Mouse (Mus musculus): ENCODE measurements around the gene Atg4d. TPM values are rescaled to one million over a fixed set of nuclear protein-coding genes. Genes with fewer than 3 reads are reported as not detected.
"Not testable (repeated sequence)": the region's sequence is repeated elsewhere in the genome, so short reads cannot be mapped to it uniquely, and the experiment has no call there.

Atg4d gene
- polyA plus RNA-seq, 1 experiment from 2014 or later = 45.5 TPM

GRCm38 (mm10) chr9:21286753-21287152 lies 21.7 kb downstream of the Atg4d start:
- Histone ChIP-seq H3K9me3 (replicated peaks; ENCODE audit: control insufficient read depth, low read length) (no peaks in the 10 kb centered on the region), H3K9ac (ENCODE audit: low read depth, low read length) (peak overlapping the region; percentile 81), H3K4me1 (ENCODE audit: control insufficient read depth, insufficient read depth, low read length) (peaks cover 25% of the 10 kb centered on the region), H3K27ac (ENCODE audit: low read depth, low read length) (no peak overlapping the region; the same call in 1 of the 2 replicates), H3K4me3 (ENCODE audit: low read depth, low read length) (peak overlapping the region; percentile 89), H3K36me3 (ENCODE audit: control insufficient read depth, insufficient read depth, low read length) (peaks cover 12% of the 10 kb centered on the region), H3K4me2 (peak overlapping the region; percentile 67), H3K27me3 (ENCODE audit: control insufficient read depth, insufficient read depth, low read length) (no peaks in the 10 kb centered on the region)
- no peak for ATAC-seq (replicated peaks; ENCODE audit: insufficient number of reproducible peaks, low FRiP score, low TSS enrichment)
- 49% methylated on average over 3 of the region's 3 CpGs for WGBS (ENCODE audit: insufficient replicate concordance)

- H3K36me3 ChIP-seq (ENCODE audit: control insufficient read depth, insufficient read depth, low read length) = peaks cover 9% of the 10 kb centered on the region; the same call in 1 of the 2 replicates
- H3K27me3 ChIP-seq (ENCODE audit: control insufficient read depth, insufficient read depth, low read length) = no peaks in the 10 kb centered on the region
- peak within 1 kb of the TSS; percentile 87 for H3K27ac ChIP-seq (ENCODE audit: low read depth, low read length)
- H3K9me3 ChIP-seq (replicated peaks; ENCODE audit: control insufficient read depth, low read length) = no peaks in the 10 kb centered on the region
- H3K9ac ChIP-seq (ENCODE audit: low read depth, low read length) = peak within 1 kb of the TSS; percentile 81
- H3K4me3 ChIP-seq (ENCODE audit: low read depth, low read length) = peak within 1 kb of the TSS; percentile 89
- peak within 1 kb of the TSS; percentile 67 for H3K4me2 ChIP-seq
- peaks cover 25% of the 10 kb centered on the region for H3K4me1 ChIP-seq (ENCODE audit: control insufficient read depth, insufficient read depth, low read length)
- WGBS (ENCODE audit: insufficient replicate concordance) = under 1% methylated on average over 59 of the region's 59 CpGs
- peak; percentile 74 for ATAC-seq (replicated peaks; ENCODE audit: insufficient number of reproducible peaks, low FRiP score, low TSS enrichment)
These were observed 22.7 kb downstream of the Atg4d start, which contains the start of gene Kri1 for GRCm38 (mm10) chr9:21287571-21288402. Gene Kri1, minus strand, starts transcription at chr9:21287969.

DNA sequence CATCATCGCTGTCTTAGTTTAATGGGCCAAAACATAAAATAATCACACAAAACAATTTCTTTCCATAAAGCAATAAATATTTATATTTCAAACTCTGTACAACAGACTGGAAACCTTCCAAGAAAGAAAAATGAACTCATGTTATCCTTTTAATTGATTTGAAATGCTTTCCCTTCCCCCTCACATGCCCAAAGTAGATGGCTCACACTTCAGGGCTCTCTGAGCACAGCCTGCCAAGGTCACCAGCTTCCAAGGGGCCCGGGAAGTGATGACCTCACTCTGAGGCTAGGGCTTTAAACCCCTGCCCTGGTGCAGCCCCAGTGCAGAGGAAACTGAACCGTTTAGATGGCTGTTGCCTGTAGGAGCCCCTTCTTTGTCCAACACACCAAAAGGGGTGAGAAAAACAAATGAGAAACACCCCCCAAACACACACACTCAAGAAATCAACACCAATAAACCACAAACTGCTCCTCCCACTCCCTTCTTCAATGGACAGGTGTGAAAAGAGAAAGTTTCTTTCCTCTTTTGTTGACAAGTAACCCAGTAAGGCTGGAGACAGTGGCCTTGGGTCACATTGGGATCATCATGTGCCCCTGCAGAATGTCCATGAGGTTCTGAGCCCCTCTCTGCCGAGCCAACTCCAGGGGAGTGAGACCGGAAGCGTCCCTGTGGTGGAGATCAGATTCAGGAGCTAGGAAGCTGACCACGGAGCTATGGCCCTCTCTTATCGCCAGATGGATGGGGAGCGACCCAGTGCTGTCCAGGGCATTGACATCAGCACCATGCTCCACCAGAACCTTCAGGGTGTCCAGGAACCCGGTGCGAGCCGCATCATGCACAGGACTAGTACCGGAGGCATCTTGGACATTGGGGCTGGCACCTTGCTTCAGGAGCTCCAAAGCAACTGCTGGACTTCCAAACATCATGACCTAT lies 23.6 kb downstream of the Atg4d start:
- no peaks in the 10 kb centered on the region for H3K9me3 ChIP-seq (replicated peaks; ENCODE audit: control insufficient read depth, low read length)
- peaks cover 8% of the 10 kb centered on the region; the same call in 1 of the 2 replicates for H3K36me3 ChIP-seq (ENCODE audit: control insufficient read depth, insufficient read depth, low read length)
- WGBS (ENCODE audit: insufficient replicate concordance) = 66% methylated on average over 13 of the region's 13 CpGs
- peak overlapping the region; percentile 86 for H3K27ac ChIP-seq (ENCODE audit: low read depth, low read length)
- peak overlapping the region; percentile 89 for H3K4me3 ChIP-seq (ENCODE audit: low read depth, low read length)
- no peak for ATAC-seq (replicated peaks; ENCODE audit: insufficient number of reproducible peaks, low FRiP score, low TSS enrichment)
- H3K4me1 ChIP-seq (ENCODE audit: control insufficient read depth, insufficient read depth, low read length) = peaks cover 25% of the 10 kb centered on the region
- H3K9ac ChIP-seq (ENCODE audit: low read depth, low read length) = peak overlapping the region; percentile 64
- no peaks in the 10 kb centered on the region for H3K27me3 ChIP-seq (ENCODE audit: control insufficient read depth, insufficient read depth, low read length)
- peak overlapping the region; percentile 67 for H3K4me2 ChIP-seq

- H3K27me3 ChIP-seq (ENCODE audit: control insufficient read depth, insufficient read depth, low read length) = no peaks in the 10 kb centered on the region
- no peaks in the 10 kb centered on the region for H3K9me3 ChIP-seq (replicated peaks; ENCODE audit: control insufficient read depth, low read length)
- no peak for ATAC-seq (replicated peaks; ENCODE audit: insufficient number of reproducible peaks, low FRiP score, low TSS enrichment)
- H3K4me2 ChIP-seq = peak overlapping the region; percentile 67
- H3K4me1 ChIP-seq (ENCODE audit: control insufficient read depth, insufficient read depth, low read length) = peaks cover 25% of the 10 kb centered on the region
- WGBS (ENCODE audit: insufficient replicate concordance) = 74% methylated on average over 2 of the region's 2 CpGs
- peak overlapping the region; percentile 89 for H3K4me3 ChIP-seq (ENCODE audit: low read depth, low read length)
- no peak overlapping the region for H3K9ac ChIP-seq (ENCODE audit: low read depth, low read length)
- 0 out of 2 replicates have a peak, but pooled peaks cover 4% of the 10 kb centered on the region for H3K36me3 ChIP-seq (ENCODE audit: control insufficient read depth, insufficient read depth, low read length)
- H3K27ac ChIP-seq (ENCODE audit: low read depth, low read length) = peak overlapping the region; percentile 86; the same call in 1 of the 2 replicates
These were observed 24.2 kb downstream of the Atg4d start for GRCm38 (mm10) chr9:21289337-21289671.

DNA sequence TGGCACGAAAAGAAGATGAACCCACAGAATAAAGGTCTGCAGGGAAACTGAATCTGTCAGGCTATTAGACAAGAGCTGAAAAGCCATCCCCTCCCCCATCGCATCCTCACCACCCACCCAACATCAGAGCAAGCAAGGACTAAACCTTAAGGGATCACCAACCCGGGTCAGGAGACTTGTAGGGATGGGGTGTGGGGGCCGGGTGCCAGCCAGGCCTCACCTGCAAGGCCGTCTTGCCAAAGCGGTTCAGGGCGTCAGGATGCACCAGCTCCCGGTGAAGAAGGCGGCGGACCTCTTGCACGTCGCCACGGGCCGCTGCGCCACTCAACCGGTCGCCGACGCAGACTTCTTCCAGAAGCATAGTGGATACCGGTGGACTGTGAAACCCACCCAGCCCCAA lies 25.5 kb downstream of the Atg4d start:
- Histone ChIP-seq H3K36me3 (ENCODE audit: control insufficient read depth, insufficient read depth, low read length) (0 out of 2 replicates have a peak, but pooled peaks cover 4% of the 10 kb centered on the region), H3K9me3 (replicated peaks; ENCODE audit: control insufficient read depth, low read length) (no peaks in the 10 kb centered on the region), H3K4me2 (peak overlapping the region; percentile 67), H3K9ac (ENCODE audit: low read depth, low read length) (peak overlapping the region; percentile 85), H3K4me3 (ENCODE audit: low read depth, low read length) (peak overlapping the region; percentile 89), H3K27ac (ENCODE audit: low read depth, low read length) (peak overlapping the region; percentile 82), H3K4me1 (ENCODE audit: control insufficient read depth, insufficient read depth, low read length) (peaks cover 25% of the 10 kb centered on the region), H3K27me3 (ENCODE audit: control insufficient read depth, insufficient read depth, low read length) (no peaks in the 10 kb centered on the region)
- WGBS (ENCODE audit: insufficient replicate concordance) = 2% methylated on average over 20 of the region's 20 CpGs
- no peak for ATAC-seq (replicated peaks; ENCODE audit: insufficient number of reproducible peaks, low FRiP score, low TSS enrichment)

DNA sequence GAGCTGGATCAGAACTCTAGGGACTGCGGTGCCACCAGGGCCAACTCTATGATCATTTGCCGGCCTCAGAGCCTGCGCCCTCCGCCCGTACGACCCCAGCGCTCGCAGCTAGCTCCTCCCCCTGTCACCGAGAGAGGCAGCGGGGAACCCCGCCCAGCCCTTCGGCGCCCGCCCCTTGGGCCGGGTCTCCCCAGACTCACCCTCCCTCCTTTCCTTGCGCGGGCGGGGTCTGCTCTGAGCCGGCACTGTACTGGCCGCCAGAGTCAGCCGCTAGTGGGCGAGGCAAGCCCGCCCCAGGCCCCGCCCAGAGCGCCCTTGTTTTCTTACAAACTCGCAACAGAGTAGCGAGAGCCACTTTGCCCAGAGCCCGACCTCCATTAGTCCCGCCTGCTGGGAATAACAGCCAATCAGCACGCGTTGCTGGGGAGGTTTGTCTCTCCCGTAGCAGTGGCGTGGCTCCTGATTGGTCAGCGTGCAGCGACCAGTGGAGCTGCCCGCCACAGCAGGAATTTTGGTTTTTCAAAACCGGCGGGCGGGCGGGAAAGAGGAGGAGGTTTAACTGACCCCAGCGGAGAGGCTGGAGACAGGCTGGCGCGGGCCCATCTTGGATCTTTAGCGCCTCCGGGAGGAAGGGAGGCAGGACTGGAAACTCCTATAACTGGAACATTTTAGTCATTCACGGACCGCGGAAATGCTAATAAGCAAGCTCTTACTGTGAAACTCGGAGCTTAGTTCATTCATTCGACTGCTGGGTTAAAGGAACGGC lies 26.1 kb downstream of the Atg4d start, which contains the start of gene Cdkn2d:
Gene Cdkn2d, minus strand, starts transcription at position 386 of the 766 bp plus-strand sequence.
- H3K4me1 ChIP-seq (ENCODE audit: control insufficient read depth, insufficient read depth, low read length) = peaks cover 25% of the 10 kb centered on the region
- no peaks in the 10 kb centered on the region for H3K9me3 ChIP-seq (replicated peaks; ENCODE audit: control insufficient read depth, low read length)
- H3K4me2 ChIP-seq = peak within 1 kb of the TSS; percentile 67
- peak within 1 kb of the TSS; percentile 85 for H3K9ac ChIP-seq (ENCODE audit: low read depth, low read length)
- H3K4me3 ChIP-seq (ENCODE audit: low read depth, low read length) = peak within 1 kb of the TSS; percentile 89
- WGBS (ENCODE audit: insufficient replicate concordance) = under 1% methylated on average over 51 of the region's 51 CpGs
- ATAC-seq (replicated peaks; ENCODE audit: insufficient number of reproducible peaks, low FRiP score, low TSS enrichment) = peak; percentile 94
- H3K27ac ChIP-seq (ENCODE audit: low read depth, low read length) = peak within 1 kb of the TSS; percentile 91
- no peaks in the 10 kb centered on the region for H3K27me3 ChIP-seq (ENCODE audit: control insufficient read depth, insufficient read depth, low read length)
- H3K36me3 ChIP-seq (ENCODE audit: control insufficient read depth, insufficient read depth, low read length) = 0 out of 2 replicates have a peak, but pooled peaks cover 4% of the 10 kb centered on the region

DNA sequence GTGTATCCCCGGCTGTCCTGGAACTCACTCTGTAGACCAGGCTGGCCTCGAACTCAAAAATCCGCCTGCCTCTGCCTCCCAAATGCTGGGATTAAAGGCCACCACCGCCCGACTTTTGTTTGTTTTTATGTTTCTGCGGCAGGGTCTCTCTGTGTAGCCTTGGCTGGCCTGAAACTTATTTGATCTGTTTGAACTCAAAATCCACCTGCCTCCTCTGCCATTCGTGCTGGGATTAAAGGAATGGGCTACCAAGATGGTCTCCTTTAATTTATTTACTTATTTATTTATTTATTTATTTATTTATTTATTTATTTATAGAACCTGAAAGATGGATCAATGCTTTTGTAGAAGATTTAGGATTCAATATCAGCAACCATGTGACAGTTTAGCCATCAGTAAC lies 26.8 kb downstream of the Atg4d start:
- peak overlapping the region; percentile 56 for H3K4me2 ChIP-seq

More for the DNA sequence above, 26.8 kb downstream of the Atg4d start:
- peak overlapping the region; percentile 40 for H3K4me3 ChIP-seq (ENCODE audit: low read depth, low read length)
- H3K27me3 ChIP-seq (ENCODE audit: control insufficient read depth, insufficient read depth, low read length); H3K9me3 ChIP-seq (replicated peaks; ENCODE audit: control insufficient read depth, low read length); ATAC-seq (replicated peaks; ENCODE audit: insufficient number of reproducible peaks, low FRiP score, low TSS enrichment); H3K36me3 ChIP-seq (ENCODE audit: control insufficient read depth, insufficient read depth, low read length): not testable (repeated sequence)
- peak overlapping the region; percentile 91 for H3K27ac ChIP-seq (ENCODE audit: low read depth, low read length)
- 21% methylated on average over 7 of the region's 7 CpGs for WGBS (ENCODE audit: insufficient replicate concordance)
- H3K9ac ChIP-seq (ENCODE audit: low read depth, low read length) = peak overlapping the region; percentile 73
- peaks cover 19% of the 10 kb centered on the region for H3K4me1 ChIP-seq (ENCODE audit: control insufficient read depth, insufficient read depth, low read length)
